Mouse (Mus musculus): ENCODE measurements around the gene Vps8.

DNA sequence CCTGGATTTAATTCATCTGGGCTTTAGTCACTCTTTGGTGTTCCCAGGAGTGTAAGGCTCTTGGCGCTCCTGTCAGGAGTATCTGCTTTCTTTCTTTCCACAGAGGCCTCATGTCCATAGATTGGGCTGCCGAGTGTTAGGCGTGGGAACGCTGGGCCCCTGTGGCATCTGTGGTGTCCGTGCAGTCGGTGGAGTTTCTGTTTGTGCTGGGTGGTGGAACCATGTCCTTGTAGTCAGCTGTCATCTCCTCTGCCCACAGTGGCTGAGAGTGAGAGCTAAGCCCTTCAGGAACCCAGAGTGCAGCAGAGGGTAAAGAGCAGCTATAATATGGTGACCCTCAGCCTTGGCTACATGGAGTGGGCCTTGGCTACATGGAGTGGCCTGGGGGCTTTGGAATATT lies 140.4 kb downstream of the Vps8 start:
- TF ChIP-seq CTCF (IDR thresholded peaks at IDR 0.05; ENCODE audit: control insufficient read depth, insufficient read depth, insufficient read length) (no peak), MYOD1 (IDR thresholded peaks at IDR 0.05; ENCODE audit: control insufficient read depth, insufficient read length, low read depth) (no peak), FOSL1 (IDR thresholded peaks at IDR 0.05; ENCODE audit: insufficient read depth, low read length, poor library complexity, severe bottlenecking) (no peak)

Measured in C2C12 (cell line).